Mouse (Mus musculus): Measurements from ENCODE around the gene Stk16.

GRCm38 (mm10) chr1:75252308-75252707 lies 41.7 kb downstream of the Stk16 start:
- TF ChIP-seq CTCF (IDR thresholded peaks at IDR 0.05; ENCODE audit: low read depth) (no peak), EP300 (IDR thresholded peaks at IDR 0.05; ENCODE audit: low read depth) (no peak)

All from heart, postnatal 0 days (tissue).